Mouse (Mus musculus) neural tube, embryonic 13.5 days (tissue): ENCODE results near the gene Unc13b. TPM values are rescaled to one million over a fixed set of nuclear protein-coding genes. Genes with fewer than 3 reads are reported as not detected.
A peak's percentile ranks its signal among the peaks of the same experiment; 100 is the strongest.

Experiments
- ATAC-seq: fragments of 200-750 bp; cut with Nextera tagmentation; 2 replicates; pipeline ENCODE4 v1.8.0; 2017; ENCODE audit warnings: low read depth, mild to moderate bottlenecking, moderate TSS enrichment, moderate library complexity
- H3K27ac ChIP-seq: fragments of 300-500 bp; sonication (generic); replicated peaks from 2 replicates; pipeline ENCODE4 v1.5.1; 2015; ENCODE audit warnings: moderate library complexity, mild to moderate bottlenecking, inconsistent platforms
- H3K27me3 ChIP-seq: fragments of 300-500 bp; sonication (generic); 2 replicates; pipeline ENCODE4 v1.6.1; 2015; ENCODE audit warnings: mild to moderate bottlenecking, inconsistent platforms
- H3K36me3 ChIP-seq: fragments of 300-500 bp; sonication (generic); 2 replicates; pipeline ENCODE4 v1.6.1; 2015; ENCODE audit warnings: mild to moderate bottlenecking, inconsistent platforms
- H3K4me1 ChIP-seq: fragments of 300-500 bp; sonication (generic); replicated peaks from 2 replicates; pipeline ENCODE4 v1.6.1; 2015; ENCODE audit warnings: inconsistent platforms
- H3K4me2 ChIP-seq: fragments of 300-500 bp; sonication (generic); 2 replicates; pipeline ENCODE4 v1.6.1; 2015; ENCODE audit warnings: inconsistent platforms, mild to moderate bottlenecking, moderate library complexity
- H3K4me3 ChIP-seq: fragments of 300-500 bp; sonication (generic); 2 replicates; pipeline ENCODE4 v1.5.1; 2015; ENCODE audit warnings: mild to moderate bottlenecking, inconsistent platforms
- H3K9ac ChIP-seq: fragments of 300-500 bp; sonication (generic); 2 replicates; pipeline ENCODE4 v1.6.1; 2015; ENCODE audit warnings: moderate library complexity, mild to moderate bottlenecking, inconsistent platforms
- H3K9me3 ChIP-seq: fragments of 300-500 bp; sonication (generic); 2 replicates; pipeline ENCODE4 v1.6.1; 2016; ENCODE audit warnings: inconsistent platforms
- WGBS: fragments of 180-500 bp; shearing (Covaris S2); methylation state at CpG from one replicate; pipeline ENCODE4 v1.1.7; 2015; 5-methylcytosine and 5-hydroxymethylcytosine counted together
- polyA plus RNA-seq: library from polyadenylated mRNA; unstranded; fragments of >200 nt; fragmentation: Nextera tagmentation; extraction: Ambion mirVana; gene quantifications from 2 replicates; pipeline ENCODE4 v1.2.1, GENCODE M21; 2015

The Unc13b gene
- 15.1 and 16.5 TPM in 2 replicates for polyA plus RNA-seq

- Histone ChIP-seq H3K36me3 (no peaks in the 10 kb centered on the region), H3K4me2 (peak within 1 kb of the TSS; percentile 69), H3K4me3 (peak within 1 kb of the TSS; percentile 63), H3K27me3 (no peaks in the 10 kb centered on the region), H3K9ac (peak within 1 kb of the TSS; percentile 80), H3K9me3 (no peaks in the 10 kb centered on the region), H3K27ac (peak within 1 kb of the TSS; percentile 80), H3K4me1 (peaks cover 11% of the 10 kb centered on the region; the same call in 1 of the 2 replicates)
- ATAC-seq, result peak; percentile 98
- under 1% methylated on average over 73 of the region's 90 CpGs for WGBS
These were observed at the start of gene Unc13b for GRCm38 (mm10) chr4:43058753-43059654. Gene Unc13b (plus strand): TSS chr4:43058953.

- no peaks in the 10 kb centered on the region for H3K27me3 ChIP-seq
- peaks cover 16% of the 10 kb centered on the region for H3K4me1 ChIP-seq
- peak within 1 kb of the TSS; percentile 79 for H3K4me3 ChIP-seq
- H3K36me3 ChIP-seq, result peaks cover 3% of the 10 kb centered on the region; the same call in 1 of the 2 replicates
- peak within 1 kb of the TSS; percentile 49; the same call in 1 of the 2 replicates for H3K27ac ChIP-seq
- H3K9me3 ChIP-seq, result no peaks in the 10 kb centered on the region
- H3K9ac ChIP-seq, result peak within 1 kb of the TSS; percentile 75
- peak within 1 kb of the TSS; percentile 86 for H3K4me2 ChIP-seq
- peak; percentile 92 for ATAC-seq
- WGBS, result under 1% methylated on average over 37 of the region's 37 CpGs
These were observed 48.4 kb upstream of the Unc13b start, which contains the start of gene Fancg for GRCm38 (mm10) chr4:43010161-43011038. Gene Fancg (minus strand): TSS chr4:43010506.

- H3K4me3 ChIP-seq, result no peak overlapping the region
- H3K36me3 ChIP-seq, result peaks cover 7% of the 10 kb centered on the region
- peaks cover 16% of the 10 kb centered on the region for H3K4me1 ChIP-seq
- no peak for ATAC-seq
- no peaks in the 10 kb centered on the region for H3K27me3 ChIP-seq
- no peak overlapping the region for H3K27ac ChIP-seq
- 94% methylated on average over 1 of the region's 1 CpGs for WGBS
- H3K9me3 ChIP-seq, result no peaks in the 10 kb centered on the region
- H3K9ac ChIP-seq, result no peak overlapping the region
- H3K4me2 ChIP-seq, result no peak overlapping the region
These were observed 46.7 kb upstream of the Unc13b start for GRCm38 (mm10) chr4:43012091-43012490.

- no peak overlapping the region for H3K4me3 ChIP-seq
- no peaks in the 10 kb centered on the region for H3K9me3 ChIP-seq
- no peak overlapping the region for H3K4me2 ChIP-seq
- H3K27me3 ChIP-seq, result no peaks in the 10 kb centered on the region
- no peak for ATAC-seq
- no peak overlapping the region for H3K9ac ChIP-seq
- H3K36me3 ChIP-seq, result peaks cover 68% of the 10 kb centered on the region
- no peak overlapping the region for H3K27ac ChIP-seq
- no peaks in the 10 kb centered on the region for H3K4me1 ChIP-seq
- whole genome bisulfite sequencing, result 96% methylated on average over 4 of the region's 4 CpGs
These were observed 40.6 kb upstream of the Unc13b start for GRCm38 (mm10) chr4:43018156-43018555.

- Histone ChIP-seq H3K9me3 (no peaks in the 10 kb centered on the region), H3K27me3 (no peaks in the 10 kb centered on the region), H3K36me3 (peaks cover 72% of the 10 kb centered on the region), H3K4me3 (no peak overlapping the region), H3K27ac (no peak overlapping the region), H3K9ac (no peak overlapping the region), H3K4me1 (peaks cover 4% of the 10 kb centered on the region), H3K4me2 (no peak overlapping the region)
- no peak for ATAC-seq
- 90% methylated on average over 10 of the region's 10 CpGs for WGBS
These were observed 39.6 kb upstream of the Unc13b start for GRCm38 (mm10) chr4:43019176-43019575.

- 96% methylated on average over 23 of the region's 23 CpGs for WGBS
These were observed 38.9 kb upstream of the Unc13b start for GRCm38 (mm10) chr4:43019641-43020465.

GRCm38 (mm10) chr4:43020876-43021275 lies 37.9 kb upstream of the Unc13b start:
- H3K4me1 ChIP-seq, result peaks cover 14% of the 10 kb centered on the region
- no peak overlapping the region for H3K4me3 ChIP-seq
- WGBS, result 87% methylated on average over 16 of the region's 16 CpGs
- H3K27ac ChIP-seq, result no peak overlapping the region
- H3K9ac ChIP-seq, result no peak overlapping the region
- H3K9me3 ChIP-seq, result no peaks in the 10 kb centered on the region
- H3K27me3 ChIP-seq, result no peaks in the 10 kb centered on the region
- no peak overlapping the region for H3K4me2 ChIP-seq
- H3K36me3 ChIP-seq, result peaks cover 72% of the 10 kb centered on the region
- ATAC-seq, result no peak

More at GRCm38 (mm10) chr4:43019641-43020465, 38.9 kb upstream of the Unc13b start:
- peaks cover 11% of the 10 kb centered on the region for H3K4me1 ChIP-seq
- no peaks in the 10 kb centered on the region for H3K27me3 ChIP-seq
- 0 out of 2 replicates have a peak overlapping the region, but pooled peaks have one; percentile 8 for H3K9ac ChIP-seq
- H3K9me3 ChIP-seq, result no peaks in the 10 kb centered on the region
- H3K4me3 ChIP-seq, result no peak overlapping the region
- H3K36me3 ChIP-seq, result peaks cover 72% of the 10 kb centered on the region
- no peak overlapping the region for H3K27ac ChIP-seq
- no peak overlapping the region for H3K4me2 ChIP-seq
- no peak for ATAC-seq

- Histone ChIP-seq H3K9ac (no peak overlapping the region), H3K4me1 (peaks cover 14% of the 10 kb centered on the region), H3K27me3 (no peaks in the 10 kb centered on the region), H3K4me3 (no peak overlapping the region), H3K36me3 (peaks cover 71% of the 10 kb centered on the region), H3K4me2 (no peak overlapping the region), H3K9me3 (no peaks in the 10 kb centered on the region), H3K27ac (no peak overlapping the region)
- ATAC-seq, result no peak
- WGBS, result 76% methylated on average over 17 of the region's 17 CpGs
These were observed 37.4 kb upstream of the Unc13b start for GRCm38 (mm10) chr4:43021341-43021740.

- Histone ChIP-seq H3K36me3 (peaks cover 73% of the 10 kb centered on the region), H3K4me3 (peak overlapping the region; percentile 65), H3K9me3 (no peaks in the 10 kb centered on the region), H3K9ac (peak overlapping the region; percentile 75), H3K4me2 (peak overlapping the region; percentile 72), H3K27ac (peak overlapping the region; percentile 92; the same call in 1 of the 2 replicates), H3K4me1 (peaks cover 17% of the 10 kb centered on the region), H3K27me3 (no peaks in the 10 kb centered on the region)
- 84% methylated on average over 14 of the region's 14 CpGs for WGBS
- ATAC-seq, result no peak
These were observed 34.1 kb upstream of the Unc13b start for GRCm38 (mm10) chr4:43024673-43025072.

GRCm38 (mm10) chr4:43025084-43025960 lies 33.4 kb upstream of the Unc13b start, which contains the start of gene Pigo:
Gene Pigo (minus strand): TSS chr4:43025819.
- H3K4me3 ChIP-seq, result peak within 1 kb of the TSS; percentile 65
- 9% methylated on average over 42 of the region's 42 CpGs for WGBS
- H3K27ac ChIP-seq, result peak within 1 kb of the TSS; percentile 92
- peaks cover 24% of the 10 kb centered on the region for H3K4me1 ChIP-seq
- peak within 1 kb of the TSS; percentile 72 for H3K4me2 ChIP-seq
- no peaks in the 10 kb centered on the region for H3K9me3 ChIP-seq
- peak within 1 kb of the TSS; percentile 75 for H3K9ac ChIP-seq
- H3K27me3 ChIP-seq, result no peaks in the 10 kb centered on the region
- peaks cover 68% of the 10 kb centered on the region for H3K36me3 ChIP-seq
- peak; percentile 92 for ATAC-seq
